Mouse (Mus musculus): ENCODE measurements around the gene Gmps. TPM values are rescaled to one million over a fixed set of nuclear protein-coding genes. Genes with fewer than 3 reads are reported as not detected.

Gene Gmps
- 7.7 and 9.5 TPM in 2 replicates for polyA plus RNA-seq (2012; rRNA removed)

GRCm38 (mm10) chr3:63975955-63976908 is at the start of gene Gmps:
Gene Gmps (plus strand): TSS chr3:63976106.

GRCm38 (mm10) chr3:63928878-63929859 is 46.7 kb upstream of the Gmps start, which contains the start of gene E130311K13Rik:
Gene E130311K13Rik (minus strand): TSS chr3:63929472.

GRCm38 (mm10) chr3:63964100-63964921 is 11.6 kb upstream of the Gmps start, which contains the start of gene Slc33a1:
Gene Slc33a1 (minus strand): TSS chr3:63964768.

Other genes starting within 250 kb of the Gmps start
- gene Plch1, start 76.6 kb upstream of the Gmps start, polyA plus RNA-seq (2012; rRNA removed), result 0.10 and 0.12 TPM in 2 replicates
- 1.2 TPM in 2 replicates for gene E130311K13Rik, start 46.6 kb upstream of the Gmps start, polyA plus RNA-seq (2012; rRNA removed)
- gene Slc33a1, start 11.3 kb upstream of the Gmps start, polyA plus RNA-seq (2012; rRNA removed), result 5.7 and 6.9 TPM in 2 replicates
- under 0.01 and 0.01 TPM in 2 replicates for gene Vmn2r1, start 105.4 kb downstream of the Gmps start, polyA plus RNA-seq (2012; rRNA removed)
- gene Vmn2r2, start 165.8 kb downstream of the Gmps start, polyA plus RNA-seq (2012; rRNA removed), result not detected in 2 replicates